Mouse (Mus musculus) splenic B cell, adult 2 months (primary cell): ENCODE measurements at regions not wholly inside any gene's neighbourhood (a gene's known extent, or its start where the extent isn't known, plus 50 kb on each side); places are given as distances from the start of the nearest gene placed in this dataset.

Source experiments
- DNase-seq: peaks from one replicate; pipeline ENCODE4 v3.0.0-alpha.2; 2011; ENCODE audit warnings: low read depth, low spot score
- H3K27me3 ChIP-seq: 2 replicates; pipeline ENCODE4 v1.6.1; 2012; ENCODE audit warnings: mild to moderate bottlenecking, low read length, moderate library complexity, mixed read lengths; ENCODE audit not compliant: control insufficient read depth, poor library complexity, insufficient read depth, severe bottlenecking
- H3K36me3 ChIP-seq: 2 replicates; pipeline ENCODE4 v1.6.1; 2012; ENCODE audit warnings: mild to moderate bottlenecking, low read length, moderate library complexity, mixed read lengths; ENCODE audit not compliant: control insufficient read depth, poor library complexity, insufficient read depth, severe bottlenecking

DNA sequence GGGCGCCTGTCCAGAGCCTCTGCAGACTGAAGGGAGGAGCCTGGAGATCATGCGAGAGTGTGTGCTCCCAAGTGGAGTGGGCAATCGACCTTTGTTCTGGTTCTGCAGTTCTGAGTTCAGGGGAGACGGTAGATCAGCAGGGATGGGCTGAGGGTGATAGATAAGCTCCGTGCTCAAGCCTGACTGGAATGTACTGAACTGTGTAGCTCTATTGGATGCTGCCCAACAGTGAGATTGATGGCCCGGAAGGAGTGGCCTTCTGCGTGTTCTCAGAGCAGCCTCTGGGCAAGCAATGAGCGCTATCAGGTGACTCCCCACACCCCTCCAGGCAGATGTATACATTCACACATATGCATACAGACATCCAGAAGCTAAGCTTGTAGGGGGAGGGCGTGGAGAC, 209.1 kb upstream of the Pkn2 start:
- H3K27me3 ChIP-seq = no peaks in the 10 kb centered on the region
- no peak for DNase-seq
- no peaks in the 10 kb centered on the region for H3K36me3 ChIP-seq

DNA sequence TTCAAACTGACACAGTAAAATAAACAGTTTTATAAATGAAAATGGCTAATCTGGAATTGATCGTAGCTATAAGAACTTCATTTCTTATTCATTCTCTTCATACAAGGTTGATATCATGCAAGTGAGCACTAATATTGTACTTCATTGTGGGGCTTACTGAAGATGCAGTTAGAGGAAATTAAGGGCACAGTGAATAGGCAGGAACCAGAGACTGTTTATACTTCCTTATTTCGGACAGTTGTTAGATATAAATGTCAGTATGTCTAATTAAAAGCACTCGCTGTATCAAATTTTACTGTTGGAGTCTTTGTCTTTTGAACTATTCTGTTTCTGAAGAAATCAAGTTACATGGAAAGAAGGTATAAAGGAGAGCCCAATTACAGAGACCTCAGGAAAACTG, 208.5 kb upstream of the Pkn2 start:
- DNase-seq = no peak
- no peaks in the 10 kb centered on the region for H3K27me3 ChIP-seq
- no peaks in the 10 kb centered on the region for H3K36me3 ChIP-seq

DNA sequence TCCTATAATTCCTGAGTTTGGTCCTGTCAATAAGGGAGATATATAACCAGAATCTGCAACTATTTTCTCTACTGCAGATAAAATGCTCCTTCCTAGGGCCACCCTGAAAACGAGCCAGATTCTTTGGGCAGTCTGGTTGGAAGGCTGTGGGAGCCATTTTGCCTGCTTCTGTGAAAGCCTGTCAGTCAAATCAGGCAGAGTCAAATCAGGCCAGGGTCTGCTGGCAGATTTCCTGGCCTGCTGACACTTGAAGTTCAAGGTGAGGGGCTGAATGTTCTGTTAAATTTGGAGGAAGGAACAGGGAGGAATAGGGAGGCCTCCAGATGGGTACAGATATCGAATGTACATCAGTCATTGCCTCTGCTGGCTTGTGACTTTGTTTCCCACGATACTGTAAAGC, 206.0 kb upstream of the Pkn2 start:
- no peak for DNase-seq

DNA sequence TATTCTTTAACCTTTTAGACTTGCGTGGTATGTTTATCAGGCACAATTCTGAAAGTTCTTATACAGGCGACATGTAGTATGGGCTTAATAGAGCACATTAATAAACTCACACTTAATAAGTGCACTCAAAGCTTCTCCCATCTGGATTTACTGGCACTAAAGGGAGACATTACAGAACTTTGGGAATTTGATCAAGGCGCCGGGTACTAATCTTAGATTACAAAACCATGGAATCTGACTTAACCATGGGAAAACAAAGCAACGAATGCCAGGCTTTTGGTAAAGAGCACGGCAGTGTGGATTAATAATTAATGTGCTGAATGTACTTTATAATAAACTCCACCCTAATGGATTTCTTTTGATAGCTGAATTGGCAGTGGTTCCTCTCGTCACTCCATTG, 196.5 kb upstream of the Pkn2 start:
- Histone ChIP-seq H3K27me3 (no peaks in the 10 kb centered on the region), H3K36me3 (no peaks in the 10 kb centered on the region)
- no peak for DNase-seq

More for the DNA sequence above, 206.0 kb upstream of the Pkn2 start:
- H3K36me3 ChIP-seq = no peaks in the 10 kb centered on the region
- no peaks in the 10 kb centered on the region for H3K27me3 ChIP-seq

DNA sequence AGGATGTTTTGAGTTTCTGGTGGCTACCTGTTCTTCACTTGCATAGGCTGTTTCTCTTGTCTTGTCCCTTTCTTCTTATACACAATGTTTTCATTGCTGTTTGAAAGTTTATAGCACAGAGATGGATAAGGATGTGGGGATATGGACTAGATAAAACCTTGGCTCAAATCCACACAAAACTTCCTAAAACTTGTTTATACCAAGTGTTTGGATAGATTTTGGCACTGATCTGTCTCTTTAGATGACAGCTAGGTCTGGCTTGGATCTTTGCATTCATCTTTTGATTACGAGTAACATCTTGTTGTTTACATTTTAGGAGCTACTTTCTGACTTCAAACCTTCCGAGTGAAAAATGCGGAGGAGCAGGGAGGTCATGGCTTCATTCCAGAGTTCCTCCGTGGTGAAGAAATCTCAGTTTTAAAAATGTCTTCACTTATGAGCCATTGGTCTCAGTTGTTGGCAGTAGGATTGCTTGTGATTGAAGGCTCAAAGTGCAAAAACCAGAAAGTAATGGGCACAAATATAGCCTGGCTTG, 190.1 kb upstream of the Pkn2 start:
- DNase-seq = no peak

DNA sequence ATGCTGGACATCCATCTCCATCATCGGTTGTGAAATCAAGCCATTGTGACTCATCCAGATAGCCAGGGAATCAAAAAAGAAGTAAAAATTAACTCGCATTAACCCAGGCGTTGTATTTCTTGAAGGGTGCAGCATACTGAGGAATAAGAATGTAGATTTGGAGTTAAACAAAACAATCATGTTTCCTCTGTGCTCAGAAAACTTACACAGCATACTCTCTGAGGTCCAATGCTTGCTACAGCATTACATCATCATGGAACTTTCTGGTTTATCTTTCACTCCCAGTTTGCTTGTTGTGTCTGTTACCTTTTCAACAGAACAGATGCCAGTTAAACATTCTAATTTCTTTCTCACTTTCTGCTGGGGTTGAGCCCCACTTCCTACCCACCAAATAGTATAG, 173.1 kb upstream of the Pkn2 start:
- Histone ChIP-seq H3K36me3 (no peaks in the 10 kb centered on the region), H3K27me3 (no peaks in the 10 kb centered on the region)
- no peak for DNase-seq

More for the DNA sequence above, 190.1 kb upstream of the Pkn2 start:
- no peaks in the 10 kb centered on the region for H3K36me3 ChIP-seq
- H3K27me3 ChIP-seq = no peaks in the 10 kb centered on the region

DNA sequence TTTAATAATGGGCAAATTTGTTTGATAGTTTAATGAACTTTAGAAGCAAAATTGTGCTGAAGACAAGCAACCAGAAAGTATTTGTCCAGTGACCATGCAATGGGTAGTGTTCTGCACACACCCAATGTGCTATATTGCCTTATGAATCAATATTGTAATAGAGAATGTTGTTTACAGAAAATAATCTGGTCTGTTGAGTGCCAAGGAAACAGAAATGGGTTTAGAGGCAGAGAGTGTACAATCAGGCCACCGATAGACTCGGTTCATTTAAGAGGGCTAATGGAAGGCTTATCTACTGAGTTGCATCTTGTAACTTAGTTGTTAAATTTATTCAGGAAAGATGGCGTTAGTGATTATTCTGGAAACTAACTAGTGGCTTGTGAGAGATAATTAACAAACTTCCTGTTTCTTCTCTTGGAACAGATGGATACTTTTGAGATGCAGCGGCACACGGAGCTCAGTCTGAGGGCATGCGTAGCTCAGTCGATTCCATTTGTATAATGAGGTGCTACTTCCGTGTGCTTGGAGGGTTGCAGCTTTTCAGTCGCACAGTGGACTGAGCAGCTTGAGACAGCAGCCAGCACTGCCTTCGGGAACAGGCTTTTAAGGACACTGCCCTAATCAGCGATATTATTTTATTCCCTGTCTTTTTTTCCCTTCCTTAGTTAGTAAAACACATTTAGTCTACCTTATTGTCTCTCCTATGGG, 171.6 kb upstream of the Pkn2 start:
- no peaks in the 10 kb centered on the region for H3K27me3 ChIP-seq
- DNase-seq = no peak
- no peaks in the 10 kb centered on the region for H3K36me3 ChIP-seq

DNA sequence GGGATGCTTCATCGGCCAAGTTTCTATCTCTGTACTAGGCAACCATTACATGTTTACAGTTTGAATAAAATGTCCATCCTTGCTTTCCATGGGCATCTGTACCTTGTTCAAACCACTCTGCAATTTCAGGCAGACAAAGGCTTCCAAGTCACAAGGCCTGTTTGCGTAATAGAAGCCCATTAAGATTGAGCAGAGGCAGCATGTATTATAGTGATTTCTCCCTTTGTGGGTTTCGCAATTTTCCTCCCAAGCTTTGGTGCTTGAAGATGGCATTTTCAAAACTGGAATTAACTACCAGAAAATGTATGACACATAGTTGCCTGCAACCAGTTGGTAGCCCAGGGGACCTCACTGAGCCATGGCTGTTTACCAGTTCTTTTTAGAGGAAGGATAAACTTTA, 158.9 kb upstream of the Pkn2 start:
- Histone ChIP-seq H3K27me3 (no peaks in the 10 kb centered on the region), H3K36me3 (no peaks in the 10 kb centered on the region)
- no peak for DNase-seq

DNA sequence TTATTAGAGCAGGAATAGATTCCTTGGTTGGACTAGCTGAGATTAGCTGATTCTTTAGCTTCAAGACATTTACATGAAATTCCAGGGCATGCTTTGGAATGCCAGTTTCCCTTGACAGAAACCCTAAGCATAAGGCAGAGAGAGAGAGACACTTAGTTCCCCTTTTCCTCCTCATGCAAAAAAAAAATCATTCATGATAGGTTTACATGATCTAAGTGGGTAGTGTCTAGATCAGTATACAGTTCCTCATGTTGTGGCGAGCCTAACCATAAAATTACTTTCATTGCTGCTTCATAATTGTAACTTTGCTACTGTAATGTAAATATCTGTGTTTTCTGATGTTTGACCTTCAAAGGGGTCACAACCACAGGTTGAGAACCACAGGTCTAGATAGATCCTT, 154.3 kb upstream of the Pkn2 start:
- no peaks in the 10 kb centered on the region for H3K27me3 ChIP-seq
- no peaks in the 10 kb centered on the region for H3K36me3 ChIP-seq
- no peak for DNase-seq

DNA sequence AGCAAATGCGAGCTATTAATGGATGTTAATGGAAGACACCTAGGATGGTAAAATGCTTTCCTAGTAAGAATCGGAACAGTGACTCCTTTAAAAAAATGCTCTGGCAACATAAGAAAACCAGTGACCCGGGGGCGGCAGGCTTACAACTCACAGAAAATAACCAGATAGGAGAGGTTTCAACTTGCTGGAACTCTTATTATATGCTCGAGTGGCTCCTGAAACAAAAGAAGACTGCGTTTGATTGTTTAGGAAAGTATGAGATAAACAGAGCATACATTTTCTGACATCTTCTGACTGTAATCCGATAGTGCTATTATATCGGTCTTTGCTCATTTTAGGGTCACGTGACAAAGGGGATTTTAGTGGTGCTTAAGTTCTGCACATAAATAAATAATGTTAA, 152.8 kb upstream of the Pkn2 start:
- H3K27me3 ChIP-seq = no peaks in the 10 kb centered on the region
- no peaks in the 10 kb centered on the region for H3K36me3 ChIP-seq
- no peak for DNase-seq

DNA sequence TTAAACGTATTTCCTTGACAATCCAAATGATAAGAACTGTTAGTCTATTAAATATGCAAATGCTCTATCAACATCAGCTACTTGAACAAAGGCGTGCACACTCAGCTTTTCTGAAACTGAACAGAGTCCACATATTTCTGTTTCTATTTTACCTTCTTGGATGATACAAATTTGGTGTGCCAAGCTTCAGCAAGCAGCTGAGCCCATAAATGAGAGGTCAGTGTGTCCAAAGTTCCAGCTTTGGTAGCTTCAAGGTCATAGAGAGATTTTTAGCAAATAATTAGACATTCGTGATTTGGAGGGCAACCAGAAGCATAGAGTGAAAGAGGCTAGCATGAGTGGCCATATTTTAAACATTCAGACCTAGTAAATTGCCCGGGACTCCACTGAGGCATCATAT, 140.7 kb upstream of the Pkn2 start:
- H3K27me3 ChIP-seq = no peaks in the 10 kb centered on the region
- H3K36me3 ChIP-seq = no peaks in the 10 kb centered on the region
- DNase-seq = no peak

DNA sequence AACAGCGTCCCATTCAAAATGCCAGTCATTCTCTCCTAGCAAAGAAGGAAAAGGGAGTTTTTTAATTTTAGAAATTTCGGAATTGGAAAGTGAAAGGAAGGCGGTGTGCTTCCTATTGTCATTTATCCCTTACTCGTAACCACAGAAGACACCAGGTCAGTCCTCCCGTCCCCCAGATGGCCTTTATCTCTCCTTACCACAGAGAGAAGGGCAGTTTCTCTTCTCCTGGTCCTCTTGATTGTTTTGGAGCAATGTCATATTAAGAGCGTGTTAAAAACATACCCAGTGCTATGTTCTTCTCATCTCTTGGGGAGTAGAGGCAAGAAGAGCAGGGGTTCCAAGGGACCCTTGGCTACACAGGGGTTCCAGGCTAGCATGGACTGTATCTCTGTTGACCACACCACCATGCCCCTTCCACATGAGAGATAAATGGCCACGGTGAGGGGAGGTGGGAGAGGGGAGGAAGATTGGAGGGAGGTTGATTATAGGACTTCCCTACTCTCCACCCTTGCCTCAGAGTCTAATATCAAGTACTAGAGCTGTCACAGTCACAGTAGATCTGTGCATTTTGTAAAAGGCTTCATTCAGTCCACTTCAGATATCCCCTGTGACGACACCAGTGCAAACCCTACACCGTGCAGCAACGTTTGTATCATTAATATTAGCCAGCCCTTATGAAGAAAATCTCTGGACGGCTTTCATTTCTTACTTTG, 139.5 kb upstream of the Pkn2 start:
- DNase-seq = no peak
- Histone ChIP-seq H3K36me3 (no peaks in the 10 kb centered on the region), H3K27me3 (no peaks in the 10 kb centered on the region)

DNA sequence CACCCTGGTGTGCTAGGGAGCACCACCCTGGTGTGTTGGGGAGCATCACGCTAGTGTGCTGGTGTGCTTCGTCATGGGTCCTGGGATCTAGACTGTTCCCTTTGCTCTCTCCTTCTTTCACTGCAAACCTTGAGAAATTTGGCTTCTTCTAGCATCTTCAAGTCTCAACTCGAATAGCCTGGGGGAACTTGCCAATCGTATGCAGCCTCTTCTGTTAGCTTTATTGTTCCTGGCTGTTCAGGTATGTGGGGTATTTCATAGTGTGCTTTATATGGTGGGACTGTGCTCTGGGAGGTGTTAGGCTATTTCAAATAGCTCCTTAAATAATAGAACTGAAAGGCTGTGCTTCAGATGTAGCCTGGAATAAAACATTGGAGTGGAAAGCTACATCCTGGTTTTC, 135.7 kb upstream of the Pkn2 start:
- Histone ChIP-seq H3K27me3 (no peaks in the 10 kb centered on the region), H3K36me3 (no peaks in the 10 kb centered on the region)
- DNase-seq = no peak

DNA sequence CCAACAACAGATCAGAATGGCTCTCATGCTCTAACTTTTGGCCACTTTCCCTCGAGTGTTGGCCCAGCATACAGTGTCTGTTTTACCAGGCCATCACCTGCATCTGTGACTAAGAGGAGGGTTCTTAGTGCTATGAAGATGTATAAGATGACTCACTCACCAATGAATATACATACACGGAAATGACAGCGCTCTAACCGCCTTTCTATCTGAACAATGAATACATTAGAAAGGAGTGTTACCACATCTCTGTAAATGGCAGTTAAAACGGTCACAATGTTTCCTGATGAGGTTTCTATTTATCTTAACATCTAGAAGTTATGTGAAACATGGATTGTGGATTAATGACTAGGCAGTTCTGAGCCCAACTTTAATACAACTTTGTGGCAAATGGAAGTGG, 135.0 kb upstream of the Pkn2 start:
- no peak for DNase-seq
- H3K27me3 ChIP-seq = no peaks in the 10 kb centered on the region
- H3K36me3 ChIP-seq = no peaks in the 10 kb centered on the region

DNA sequence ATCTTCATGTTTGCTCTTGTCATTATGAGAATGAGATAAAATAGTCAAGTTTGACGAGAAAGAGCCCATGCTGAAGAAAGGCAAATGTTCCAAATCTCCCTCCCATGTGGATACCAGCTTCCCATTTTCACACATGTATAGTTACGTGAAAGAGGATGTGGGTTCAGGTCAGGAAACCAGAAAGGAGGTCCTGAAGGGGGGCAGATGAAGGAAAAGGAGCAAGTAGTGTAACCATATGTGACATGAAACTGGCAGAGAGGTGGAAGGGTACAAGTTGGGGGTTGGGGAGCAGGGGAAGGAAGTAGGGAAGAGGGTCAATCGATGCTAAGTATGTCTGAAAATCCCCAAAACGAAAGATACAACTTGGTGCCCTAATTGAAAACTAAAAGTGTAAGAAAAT, 132.6 kb upstream of the Pkn2 start:
- no peaks in the 10 kb centered on the region for H3K27me3 ChIP-seq
- no peak for DNase-seq

More for the DNA sequence above, 132.6 kb upstream of the Pkn2 start:
- no peaks in the 10 kb centered on the region for H3K36me3 ChIP-seq
